Mouse (Mus musculus) stomach, postnatal 0 days (tissue): Measurements from ENCODE around the gene Map1b. TPM values are rescaled to one million over a fixed set of nuclear protein-coding genes. Genes with fewer than 3 reads are reported as not detected.

Experiments
- ATAC-seq: fragments of 200-750 bp; cut with Nextera tagmentation; 2 replicates; pipeline ENCODE4 v1.8.0; 2017; ENCODE audit not compliant: low FRiP score, low TSS enrichment
- DNase-seq: peaks from one replicate; pipeline ENCODE4 v3.0.0-alpha.2; 2016; ENCODE audit warnings: low spot score
- H3K27ac ChIP-seq: fragments of 300-500 bp; sonication (generic); replicated peaks from 2 replicates; pipeline ENCODE4 v1.5.1; 2014; ENCODE audit warnings: mild to moderate bottlenecking, control low read depth
- H3K27me3 ChIP-seq: fragments of 300-500 bp; sonication (generic); 2 replicates; pipeline ENCODE4 v1.6.1; 2014; ENCODE audit warnings: low read length; ENCODE audit not compliant: control insufficient read depth, insufficient read depth
- H3K36me3 ChIP-seq: fragments of 300-500 bp; sonication (generic); 2 replicates; pipeline ENCODE4 v1.6.1; 2014; ENCODE audit warnings: low read length, mixed read lengths; ENCODE audit not compliant: control insufficient read depth, insufficient read depth
- H3K4me1 ChIP-seq: fragments of 300-500 bp; sonication (generic); replicated peaks from 2 replicates; pipeline ENCODE4 v1.6.1; 2014; ENCODE audit warnings: antibody characterized with exemption; ENCODE audit not compliant: control insufficient read depth, insufficient read depth
- H3K4me2 ChIP-seq: fragments of 300-500 bp; sonication (generic); replicated peaks from 2 replicates; pipeline ENCODE4 v1.6.1; 2014; ENCODE audit warnings: low read depth, mild to moderate bottlenecking, control low read depth, moderate library complexity
- H3K4me3 ChIP-seq: fragments of 300-500 bp; sonication (generic); 2 replicates; pipeline ENCODE4 v1.5.1; 2014; ENCODE audit warnings: low read depth, low read length, control low read depth
- H3K9ac ChIP-seq: fragments of 300-500 bp; sonication (generic); 2 replicates; pipeline ENCODE4 v1.6.1; 2014; ENCODE audit warnings: mild to moderate bottlenecking, low read length, control low read depth, mixed read lengths
- H3K9me3 ChIP-seq: fragments of 300-500 bp; sonication (generic); 2 replicates; pipeline ENCODE4 v1.6.1; 2016; ENCODE audit warnings: low read length; ENCODE audit not compliant: control insufficient read depth
- CTCF ChIP-seq: IDR thresholded peaks from 2 replicates; pipeline ENCODE4 v1.5.1; 2016; ENCODE audit warnings: antibody characterized with exemption, low read depth, mild to moderate bottlenecking, moderate library complexity
- EP300 ChIP-seq: optimal IDR thresholded peaks from 2 replicates; pipeline ENCODE3; 2016; ENCODE audit warnings: antibody characterized with exemption
- WGBS: fragments of 180-500 bp; shearing (Covaris S2); extraction: QIAGEN DNeasy Blood & Tissue Kit; methylation state at CpG from one replicate; pipeline ENCODE4 v1.1.7; 2014; 5-methylcytosine and 5-hydroxymethylcytosine counted together
- polyA plus RNA-seq: library from polyadenylated mRNA; unstranded; fragments of >200 nt; fragmentation: Nextera tagmentation; extraction: Ambion mirVana; gene quantifications from 2 replicates; pipeline ENCODE4 v1.2.1, GENCODE M21; 2015

The Map1b gene
- polyA plus RNA-seq, 1 experiment from 2014 or later = 63.8 TPM

DNA sequence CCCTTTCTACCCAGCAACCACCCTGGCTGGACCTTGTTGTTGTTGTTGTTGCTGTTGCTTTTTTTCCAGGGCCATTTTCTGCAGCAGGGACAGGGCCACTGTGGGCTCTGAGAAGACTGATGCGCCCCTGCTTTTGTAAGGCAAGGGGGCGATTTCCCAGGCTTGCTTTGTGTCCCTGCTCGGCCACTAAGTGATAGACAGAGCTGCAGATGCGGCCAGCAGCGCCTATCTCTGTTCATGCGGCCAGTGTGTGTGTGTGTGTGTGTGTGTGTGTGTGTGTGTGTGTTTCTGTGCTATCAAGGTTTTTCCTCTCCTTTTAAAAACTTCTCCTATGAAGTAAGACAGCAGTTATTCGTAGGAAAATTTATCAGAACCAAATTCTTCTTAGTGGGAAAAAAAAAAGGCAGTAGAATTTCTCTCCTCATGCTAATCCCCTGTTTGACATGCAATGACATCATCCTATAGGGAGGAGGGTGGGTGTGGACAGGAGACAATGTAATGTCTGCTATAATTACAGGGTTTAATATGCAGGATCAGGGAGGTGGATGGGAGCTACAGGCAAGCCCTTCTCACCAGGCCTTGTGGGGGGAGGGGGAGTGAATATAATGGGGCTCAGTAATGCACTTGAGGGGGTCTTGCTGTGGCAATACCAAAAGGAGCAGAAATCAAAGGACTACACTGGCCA is 23.6 kb downstream of the Map1b start:
- Histone ChIP-seq H3K27me3 (no peaks in the 10 kb centered on the region), H3K4me1 (no peaks in the 10 kb centered on the region), H3K9ac (no peak overlapping the region), H3K27ac (no peak overlapping the region), H3K4me2 (no peak overlapping the region), H3K9me3 (no peaks in the 10 kb centered on the region), H3K4me3 (no peak overlapping the region), H3K36me3 (no peaks in the 10 kb centered on the region)
- WGBS = 41% methylated on average over 7 of the region's 7 CpGs
- TF ChIP-seq CTCF = no peak
- TF ChIP-seq EP300 = no peak
- no peak for DNase-seq
- 0 out of 2 replicates have a peak, but pooled peaks have one; percentile 45 for ATAC-seq

DNA sequence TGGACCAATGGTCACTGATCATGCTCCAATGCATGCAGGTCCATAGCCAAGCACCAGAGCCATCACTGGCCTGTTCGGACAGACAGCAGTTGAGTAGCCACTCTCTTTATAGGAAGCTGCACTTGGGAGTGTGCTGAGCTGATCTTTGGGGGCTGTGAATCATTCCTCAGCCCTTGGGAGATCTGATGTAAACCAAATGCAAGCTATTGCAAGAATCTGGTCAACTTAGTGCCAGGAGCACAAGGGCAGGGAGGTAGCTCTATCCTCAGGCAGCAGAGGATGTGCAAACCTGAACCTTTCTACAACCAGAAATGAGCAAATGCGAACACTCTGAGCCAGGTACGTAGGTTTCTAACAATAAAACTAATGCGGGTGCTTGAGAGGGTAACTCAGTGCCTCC is 26.3 kb downstream of the Map1b start:
- WGBS = 96% methylated on average over 4 of the region's 4 CpGs
- no peak overlapping the region for H3K4me3 ChIP-seq
- TF ChIP-seq CTCF (no peak), EP300 (no peak)
- no peak overlapping the region for H3K9ac ChIP-seq
- H3K4me2 ChIP-seq = no peak overlapping the region
- H3K27me3 ChIP-seq = no peaks in the 10 kb centered on the region
- no peaks in the 10 kb centered on the region for H3K36me3 ChIP-seq
- peaks cover 3% of the 10 kb centered on the region; the same call in 1 of the 2 replicates for H3K4me1 ChIP-seq
- no peak for DNase-seq
- H3K27ac ChIP-seq = no peak overlapping the region
- ATAC-seq = no peak
- H3K9me3 ChIP-seq = no peaks in the 10 kb centered on the region

DNA sequence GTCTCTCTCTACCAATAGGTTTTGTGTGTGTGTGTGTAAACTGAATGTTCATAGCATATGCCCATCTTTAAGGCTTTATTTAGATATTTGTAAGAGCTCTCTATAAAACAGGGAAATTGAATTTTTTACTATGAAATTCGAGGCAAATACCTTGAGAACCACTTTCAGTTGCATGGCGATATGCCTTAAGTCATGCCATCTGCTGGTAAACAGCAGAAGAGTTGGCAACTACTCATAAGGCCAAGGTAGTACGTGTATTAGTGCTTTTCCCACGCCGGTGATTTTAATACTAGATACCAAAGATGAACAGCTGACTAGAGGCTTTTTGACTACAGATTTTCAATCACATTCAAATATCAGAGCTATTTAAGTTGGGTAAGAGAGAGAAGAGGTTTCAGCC is 27.2 kb downstream of the Map1b start:
- H3K4me1 ChIP-seq = peaks cover 3% of the 10 kb centered on the region; the same call in 1 of the 2 replicates
- ATAC-seq (no peak), DNase-seq (no peak)
- H3K9ac ChIP-seq = no peak overlapping the region
- TF ChIP-seq EP300 (no peak), CTCF (no peak)
- no peak overlapping the region for H3K27ac ChIP-seq
- H3K9me3 ChIP-seq = no peaks in the 10 kb centered on the region
- no peak overlapping the region for H3K4me3 ChIP-seq
- no peak overlapping the region for H3K4me2 ChIP-seq
- no peaks in the 10 kb centered on the region for H3K27me3 ChIP-seq
- no peaks in the 10 kb centered on the region for H3K36me3 ChIP-seq
- 91% methylated on average over 5 of the region's 5 CpGs for WGBS

DNA sequence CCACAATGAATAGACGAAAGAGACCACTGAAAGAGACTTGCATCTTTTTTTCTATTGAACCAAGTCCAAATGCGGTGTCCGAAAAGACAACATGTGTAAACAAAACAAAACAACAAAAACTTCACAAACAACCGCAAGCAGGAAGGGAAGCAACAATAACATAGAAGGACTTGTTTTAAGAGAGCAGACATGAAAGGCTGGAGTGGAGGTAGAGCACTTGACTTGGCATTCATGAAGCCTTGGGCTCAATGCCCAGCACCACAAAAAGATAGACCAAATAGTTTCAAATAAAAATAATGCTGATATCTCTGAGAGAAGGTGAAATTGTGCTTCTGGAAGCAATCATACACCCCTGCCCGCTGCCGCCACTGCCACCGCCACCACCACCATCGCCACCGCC is 30.5 kb downstream of the Map1b start:
- TF ChIP-seq CTCF = no peak
- no peak for TF ChIP-seq EP300
- H3K9me3 ChIP-seq = no peaks in the 10 kb centered on the region
- no peaks in the 10 kb centered on the region for H3K36me3 ChIP-seq
- 96% methylated on average over 9 of the region's 9 CpGs for WGBS
- no peak overlapping the region for H3K4me2 ChIP-seq
- H3K4me1 ChIP-seq = peaks cover 3% of the 10 kb centered on the region; the same call in 1 of the 2 replicates
- DNase-seq (no peak), ATAC-seq (no peak)
- no peak overlapping the region for H3K9ac ChIP-seq
- no peaks in the 10 kb centered on the region for H3K27me3 ChIP-seq
- H3K4me3 ChIP-seq = no peak overlapping the region
- peak overlapping the region; percentile 79; the same call in 1 of the 2 replicates for H3K27ac ChIP-seq

DNA sequence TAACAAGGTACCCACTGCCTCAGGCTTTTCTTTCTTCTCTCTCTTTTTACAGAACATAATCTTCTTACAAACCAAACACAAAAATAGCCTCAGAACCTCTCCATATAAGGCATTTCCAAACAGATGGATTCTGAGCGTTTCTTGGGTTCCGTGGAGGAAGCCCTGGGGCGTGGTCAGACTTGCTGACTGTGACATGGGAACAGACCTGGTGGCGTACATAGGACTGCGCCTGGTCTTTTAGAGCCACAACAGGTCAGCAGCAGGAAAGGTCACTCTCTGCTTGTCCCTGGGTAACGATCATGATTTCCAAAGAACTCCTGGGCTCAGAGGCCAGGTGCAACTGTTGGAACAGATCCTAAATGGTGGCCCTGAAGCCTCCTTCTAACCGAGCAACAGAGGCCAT is 31.0 kb downstream of the Map1b start:
- Histone ChIP-seq H3K9ac (no peak overlapping the region), H3K4me3 (no peak overlapping the region), H3K27me3 (no peaks in the 10 kb centered on the region), H3K36me3 (no peaks in the 10 kb centered on the region), H3K9me3 (no peaks in the 10 kb centered on the region), H3K27ac (peak overlapping the region; percentile 79), H3K4me2 (no peak overlapping the region), H3K4me1 (peaks cover 3% of the 10 kb centered on the region; the same call in 1 of the 2 replicates)
- DNase-seq = peak; percentile 26
- WGBS = 30% methylated on average over 7 of the region's 7 CpGs
- no peak for TF ChIP-seq CTCF
- no peak for TF ChIP-seq EP300
- ATAC-seq = peak; percentile 45; the same call in 1 of the 2 replicates

DNA sequence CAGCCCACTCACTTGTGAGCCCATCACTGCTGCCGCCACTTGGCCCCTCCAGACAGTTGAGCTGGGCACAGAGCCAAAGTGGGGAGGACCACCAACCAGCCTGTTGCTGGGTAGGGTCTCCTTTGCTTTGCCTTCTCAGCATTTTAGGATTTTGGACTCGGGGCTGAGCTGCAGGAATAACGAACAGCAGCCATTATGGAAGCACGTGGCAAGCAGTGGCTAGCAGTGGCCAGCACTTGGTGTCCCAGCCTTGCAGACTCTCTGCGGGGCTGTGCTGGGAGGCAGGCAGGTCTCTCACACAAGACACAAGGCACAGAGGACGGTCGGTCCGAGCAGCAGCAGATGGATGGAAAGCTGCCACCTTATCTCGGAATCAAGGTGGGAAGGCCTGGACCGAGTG is 31.4 kb downstream of the Map1b start:
- 59% methylated on average over 10 of the region's 10 CpGs for WGBS
- TF ChIP-seq CTCF = no peak
- TF ChIP-seq EP300 = no peak
- Histone ChIP-seq H3K4me3 (no peak overlapping the region), H3K9me3 (no peaks in the 10 kb centered on the region), H3K27me3 (no peaks in the 10 kb centered on the region), H3K9ac (no peak overlapping the region), H3K4me2 (no peak overlapping the region), H3K36me3 (no peaks in the 10 kb centered on the region), H3K27ac (peak overlapping the region; percentile 79), H3K4me1 (peaks cover 3% of the 10 kb centered on the region; the same call in 1 of the 2 replicates)
- DNase-seq = no peak
- ATAC-seq = peak; percentile 21; the same call in 1 of the 2 replicates
